Mouse (Mus musculus) heart, adult 2 months (tissue): Measurements from ENCODE around the gene Gm9573.

Experiments
- CTCF ChIP-seq: fragments of 200-600 bp; IDR thresholded peaks from 2 replicates; pipeline ENCODE4 v1.8.1; 2022; ENCODE audit warnings: antibody characterized with exemption, mild to moderate bottlenecking, moderate library complexity
- EP300 ChIP-seq: fragments of 200-500 bp; IDR thresholded peaks from 2 replicates; pipeline ENCODE4 v1.6.1; 2011; ENCODE audit warnings: low read depth, low read length, control low read depth; ENCODE audit not compliant: insufficient read depth
- POLR2A ChIP-seq: fragments of 200-500 bp; IDR thresholded peaks from 2 replicates; pipeline ENCODE4 v1.6.1; 2011; ENCODE audit warnings: mild to moderate bottlenecking, low read depth, low read length, control low read depth; ENCODE audit not compliant: insufficient read depth

DNA sequence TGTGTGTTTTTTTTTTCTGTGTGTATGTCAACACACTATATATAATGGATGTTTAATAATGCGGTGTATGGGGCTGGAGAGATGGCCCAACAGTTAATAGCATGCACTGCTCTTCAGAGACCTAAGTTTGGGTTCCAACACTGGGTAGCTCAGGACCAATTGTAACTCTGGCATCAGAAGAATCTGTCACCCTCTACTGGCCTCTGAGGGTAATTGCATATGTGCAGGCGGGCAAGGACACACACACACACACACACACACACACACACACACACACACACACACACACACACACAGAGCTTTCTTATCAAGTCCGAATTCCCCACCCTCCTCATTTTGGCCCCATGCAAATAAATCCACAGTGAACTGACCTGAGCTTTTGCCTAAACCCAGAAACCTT, 8.8 kb upstream of the Gm9573 start:
- TF ChIP-seq POLR2A (no peak), CTCF (no peak), EP300 (no peak)
